Mouse (Mus musculus): ENCODE results near the gene Ocm. TPM values are rescaled to one million over a fixed set of nuclear protein-coding genes. Genes with fewer than 3 reads are reported as not detected.

Ocm gene
- total RNA-seq (2012; rRNA removed): not detected in 2 replicates
- not detected for polyA plus RNA-seq (2012; ENCODE audit: insufficient read depth in 1 of 2, insufficient read length in 2 of 2, low read depth in 1 of 2, low replicate concordance in 2 of 2, missing spikeins in 1 of 2)

DNA sequence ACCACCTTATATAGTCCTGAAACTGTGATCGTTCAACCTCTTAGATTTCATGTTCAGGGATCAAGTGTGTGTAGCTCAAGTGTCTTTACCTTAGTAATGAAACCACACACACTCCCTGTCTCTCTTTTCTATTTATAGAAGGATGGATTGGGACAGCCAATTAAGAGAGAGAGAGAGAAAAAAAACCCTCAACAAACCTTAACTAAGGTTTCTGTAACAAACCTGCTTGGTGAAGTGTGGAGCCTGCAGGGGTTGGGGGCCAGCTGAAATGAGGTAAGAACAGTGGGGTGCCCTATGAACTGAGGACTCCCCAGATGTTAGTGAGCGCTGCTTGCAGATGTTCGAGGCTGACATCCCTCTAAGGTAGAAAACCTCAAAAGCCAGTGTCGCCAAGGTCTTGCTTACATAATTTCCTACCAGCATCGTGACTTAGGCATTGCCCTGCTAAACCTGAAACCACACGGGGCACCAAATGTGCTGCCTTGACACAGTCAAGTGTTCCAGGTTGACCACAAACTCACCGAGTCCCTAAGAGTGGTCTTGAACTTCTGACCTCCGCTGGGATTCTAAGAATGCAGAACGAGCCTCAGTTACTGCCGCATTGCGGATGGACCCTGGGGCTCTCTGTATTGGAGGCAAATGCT is at the start of gene Ocm:
TSS of gene Ocm (minus strand) at position 51 of the 644 bp plus-strand sequence.
- TF ChIP-seq POLR2A (IDR thresholded peaks at IDR 0.05; ENCODE audit: control insufficient read depth in 1 of 2, insufficient read depth in 1 of 2, low read depth in 1 of 2, low read length in 2 of 2, poor library complexity in 1 of 2) (no peak), CHD1 (IDR thresholded peaks at IDR 0.05; ENCODE audit: low read depth, low read length) (no peak), BHLHE40 (IDR thresholded peaks at IDR 0.05; ENCODE audit: borderline replicate concordance, low read depth, low read length) (no peak), ELF1 (IDR thresholded peaks at IDR 0.05; ENCODE audit: low read depth, low read length) (no peak), ZMIZ1 (IDR thresholded peaks at IDR 0.05; ENCODE audit: low read depth, low read length) (no peak), POLR2AphosphoS5 (IDR thresholded peaks at IDR 0.05; ENCODE audit: borderline replicate concordance, low read depth, low read length) (no peak), MEF2A (IDR thresholded peaks at IDR 0.05; ENCODE audit: extremely low read depth, insufficient replicate concordance, low read depth, low read length, poor library complexity, severe bottlenecking) (no peak), HCFC1 (IDR thresholded peaks at IDR 0.05; ENCODE audit: low read depth, low read length) (no peak), GABPA (IDR thresholded peaks at IDR 0.05; ENCODE audit: low read depth, low read length) (no peak)
- Histone ChIP-seq H3K27me3 (ENCODE audit: control insufficient read depth in 1 of 2, insufficient read depth in 2 of 2, low read length in 2 of 2) (peaks cover 0 to 6% of the 10 kb centered on the region in 2 experiments; a peak in 2 of 4 replicates), H3K9ac (ENCODE audit: control insufficient read depth, low read depth, low read length, poor library complexity, severe bottlenecking) (no peak within 1 kb of the TSS), H3K4me1 (ENCODE audit: control insufficient read depth in 1 of 2, insufficient read depth in 2 of 2, low read length in 2 of 2) (no peaks in the 10 kb centered on the region), H3K36me3 (ENCODE audit: control insufficient read depth in 1 of 2, insufficient read depth in 2 of 2, low read length in 2 of 2) (no peaks in the 10 kb centered on the region), H3K9me3 (replicated peaks; ENCODE audit: insufficient read depth, low read length) (no peaks in the 10 kb centered on the region), H3K4me3 (ENCODE audit: control insufficient read depth in 1 of 2, insufficient read depth in 1 of 2, low read depth in 2 of 2, low read length in 2 of 2) (no peak within 1 kb of the TSS), H3K27ac (ENCODE audit: control insufficient read depth, low read depth, low read length) (no peak within 1 kb of the TSS), H3K79me2 (ENCODE audit: control insufficient read depth, insufficient read depth, low read length, poor library complexity) (no peaks in the 10 kb centered on the region)
- no peak for DNase-seq (ENCODE audit: low read depth, low spot score)

DNA sequence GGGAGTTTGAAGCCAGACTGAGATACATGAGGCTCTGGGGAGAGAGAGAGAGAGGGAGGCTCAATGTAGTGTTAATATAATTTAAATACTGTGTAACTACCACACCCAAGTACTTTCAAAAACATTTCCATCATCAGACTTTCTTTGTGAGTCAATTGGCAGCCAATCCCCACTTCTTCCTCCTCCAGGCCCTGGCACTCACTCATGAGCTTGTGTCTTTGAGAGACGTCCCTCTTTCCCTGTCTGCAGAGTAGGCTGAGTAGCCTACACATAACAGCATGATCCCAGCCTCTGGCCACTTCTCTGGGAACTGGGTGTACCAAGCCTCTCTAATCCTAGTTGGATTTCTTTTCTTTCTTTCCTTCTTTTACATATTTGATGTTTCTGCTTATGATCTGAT is 44.8 kb upstream of the Ocm start:
- Histone ChIP-seq H3K4me3 (ENCODE audit: control insufficient read depth in 1 of 2, insufficient read depth in 1 of 2, low read depth in 2 of 2, low read length in 2 of 2) (no peak overlapping the region), H3K27ac (ENCODE audit: control insufficient read depth, low read depth, low read length) (no peak overlapping the region), H3K9ac (ENCODE audit: control insufficient read depth, low read depth, low read length, poor library complexity, severe bottlenecking) (no peak overlapping the region), H3K4me1 (ENCODE audit: control insufficient read depth in 1 of 2, insufficient read depth in 2 of 2, low read length in 2 of 2) (no peaks in the 10 kb centered on the region), H3K36me3 (ENCODE audit: control insufficient read depth in 1 of 2, insufficient read depth in 2 of 2, low read length in 2 of 2) (no peaks in the 10 kb centered on the region), H3K27me3 (ENCODE audit: control insufficient read depth in 1 of 2, insufficient read depth in 2 of 2, low read length in 2 of 2) (peaks cover 0 to 4% of the 10 kb centered on the region in 2 experiments; a peak in 3 of 4 replicates), H3K9me3 (replicated peaks; ENCODE audit: insufficient read depth, low read length) (no peaks in the 10 kb centered on the region), H3K79me2 (ENCODE audit: control insufficient read depth, insufficient read depth, low read length, poor library complexity) (no peaks in the 10 kb centered on the region)
- DNase-seq (ENCODE audit: low read depth, low spot score): no peak
- TF ChIP-seq POLR2AphosphoS2 (IDR thresholded peaks at IDR 0.05; ENCODE audit: low read length) (no peak), NRF1 (IDR thresholded peaks at IDR 0.05; ENCODE audit: insufficient read depth, low read depth, low read length, poor library complexity, severe bottlenecking) (no peak), MAX (IDR thresholded peaks at IDR 0.05; ENCODE audit: low read length) (no peak), MYC (IDR thresholded peaks at IDR 0.05; ENCODE audit: low read depth, low read length) (no peak), JUND (IDR thresholded peaks at IDR 0.05; ENCODE audit: low read depth, low read length) (no peak), SMC3 (IDR thresholded peaks at IDR 0.05; ENCODE audit: low read depth, low read length) (no peak), RAD21 (IDR thresholded peaks at IDR 0.05; ENCODE audit: low read depth, low read length) (no peak), ZMIZ1 (IDR thresholded peaks at IDR 0.05; ENCODE audit: low read depth, low read length) (no peak), UBTF (IDR thresholded peaks at IDR 0.05; ENCODE audit: borderline replicate concordance, insufficient read depth, low read depth, low read length) (no peak), ZKSCAN1 (IDR thresholded peaks at IDR 0.05; ENCODE audit: low read depth, low read length) (no peak), ELF1 (IDR thresholded peaks at IDR 0.05; ENCODE audit: low read depth, low read length) (no peak), MEF2A (IDR thresholded peaks at IDR 0.05; ENCODE audit: extremely low read depth, insufficient replicate concordance, low read depth, low read length, poor library complexity, severe bottlenecking) (no peak), POLR2AphosphoS5 (IDR thresholded peaks at IDR 0.05; ENCODE audit: borderline replicate concordance, low read depth, low read length) (no peak), POLR2A (IDR thresholded peaks at IDR 0.05; ENCODE audit: control insufficient read depth in 1 of 2, insufficient read depth in 1 of 2, low read depth in 1 of 2, low read length in 2 of 2, poor library complexity in 1 of 2) (no peak), E2F4 (IDR thresholded peaks at IDR 0.05; ENCODE audit: borderline replicate concordance, low read depth, low read length) (no peak), ZC3H11A (IDR thresholded peaks at IDR 0.05; ENCODE audit: low read depth, low read length) (no peak), MXI1 (IDR thresholded peaks at IDR 0.05; ENCODE audit: low read depth, low read length) (no peak), TAL1 (IDR thresholded peaks at IDR 0.05; ENCODE audit: low read length) (no peak)

All from MEL (cell line).